Mouse (Mus musculus): Measurements from ENCODE around the gene Scn1b. TPM values are rescaled to one million over a fixed set of nuclear protein-coding genes. Genes with fewer than 3 reads are reported as not detected.

Scn1b gene
- 3.0 TPM in 2 replicates for polyA plus RNA-seq (2014; fragmentation: Nextera tagmentation; extraction: Ambion mirVana)

- Histone ChIP-seq H3K27ac (ENCODE audit: low read depth, low read length) (no peak within 1 kb of the TSS), H3K4me3 (ENCODE audit: low read depth, low read length) (peak within 1 kb of the TSS; percentile 60), H3K4me2 (peak within 1 kb of the TSS; percentile 100), H3K36me3 (ENCODE audit: control insufficient read depth, insufficient read depth, low read length) (peaks cover 20% of the 10 kb centered on the region), H3K9ac (ENCODE audit: low read depth, low read length) (peak within 1 kb of the TSS; percentile 72), H3K27me3 (ENCODE audit: control insufficient read depth, insufficient read depth, low read length) (peaks cover 20% of the 10 kb centered on the region), H3K4me1 (ENCODE audit: control insufficient read depth, insufficient read depth, low read length) (peaks cover 7% of the 10 kb centered on the region; the same call in 1 of the 2 replicates), H3K9me3 (replicated peaks; ENCODE audit: control insufficient read depth, low read length) (no peaks in the 10 kb centered on the region)
- 2% methylated on average over 51 of the region's 60 CpGs for WGBS (ENCODE audit: insufficient replicate concordance)
- 0 out of 2 replicates have a peak, but pooled peaks have one; percentile 29 for ATAC-seq (replicated peaks; ENCODE audit: insufficient number of reproducible peaks, low FRiP score, low TSS enrichment)
Measured at GRCm38 (mm10) chr7:31126851-31127724, at the start of gene Scn1b. Scn1b (minus strand) TSS chr7:31127003.

DNA sequence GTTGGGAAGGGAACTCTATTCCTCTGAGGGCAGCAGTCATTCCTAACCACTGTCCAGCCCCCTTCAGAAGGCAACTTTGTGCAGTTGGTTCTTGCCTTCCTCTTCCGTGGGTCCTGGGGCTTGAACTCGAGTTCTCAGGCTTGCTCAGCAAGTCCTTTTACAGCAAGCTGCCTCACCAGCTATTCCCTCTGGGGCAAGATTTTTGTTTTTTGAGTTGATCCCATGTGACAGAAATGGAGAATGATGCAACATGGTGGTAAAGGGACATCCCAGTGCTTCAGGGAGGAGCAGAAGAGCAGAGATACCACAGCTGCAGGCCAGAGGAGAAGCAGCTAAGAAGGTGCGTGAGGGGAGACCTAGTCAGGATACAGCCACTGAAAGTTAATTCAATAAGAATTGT lies 48.3 kb upstream of the Scn1b start:
- ATAC-seq (replicated peaks; ENCODE audit: insufficient number of reproducible peaks, low FRiP score, low TSS enrichment): no peak
- 80% methylated on average over 3 of the region's 3 CpGs for WGBS (ENCODE audit: insufficient replicate concordance)
- Histone ChIP-seq H3K9ac (ENCODE audit: low read depth, low read length) (no peak overlapping the region), H3K27ac (ENCODE audit: low read depth, low read length) (no peak overlapping the region), H3K4me2 (no peak overlapping the region), H3K27me3 (ENCODE audit: control insufficient read depth, insufficient read depth, low read length) (peaks cover 4% of the 10 kb centered on the region), H3K36me3 (ENCODE audit: control insufficient read depth, insufficient read depth, low read length) (no peaks in the 10 kb centered on the region), H3K4me3 (ENCODE audit: low read depth, low read length) (no peak overlapping the region), H3K4me1 (ENCODE audit: control insufficient read depth, insufficient read depth, low read length) (no peaks in the 10 kb centered on the region), H3K9me3 (replicated peaks; ENCODE audit: control insufficient read depth, low read length) (no peaks in the 10 kb centered on the region)

DNA sequence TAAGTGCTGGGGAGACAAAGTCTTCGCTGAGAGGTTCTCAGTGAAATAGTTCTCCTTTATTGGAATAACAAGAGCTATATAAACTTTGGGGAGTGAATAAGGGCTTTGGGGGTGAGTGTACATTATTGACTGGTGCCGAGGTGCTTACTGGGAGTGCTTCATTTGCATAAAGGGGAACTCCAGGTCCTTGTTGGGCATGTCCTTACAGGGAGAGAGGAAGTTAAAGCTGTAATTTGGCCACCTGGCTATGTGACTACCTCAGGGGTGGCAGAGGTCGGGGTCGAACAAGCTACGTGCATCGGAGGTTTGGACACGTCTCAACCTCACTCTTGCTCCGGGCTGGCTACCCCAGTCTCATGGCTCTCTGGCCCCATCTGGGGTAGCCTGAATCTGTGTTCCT lies 47.7 kb upstream of the Scn1b start:
- Histone ChIP-seq H3K9me3 (replicated peaks; ENCODE audit: control insufficient read depth, low read length) (no peaks in the 10 kb centered on the region), H3K4me2 (no peak overlapping the region), H3K36me3 (ENCODE audit: control insufficient read depth, insufficient read depth, low read length) (no peaks in the 10 kb centered on the region), H3K4me1 (ENCODE audit: control insufficient read depth, insufficient read depth, low read length) (no peaks in the 10 kb centered on the region), H3K27me3 (ENCODE audit: control insufficient read depth, insufficient read depth, low read length) (peaks cover 4% of the 10 kb centered on the region), H3K27ac (ENCODE audit: low read depth, low read length) (no peak overlapping the region), H3K9ac (ENCODE audit: low read depth, low read length) (no peak overlapping the region), H3K4me3 (ENCODE audit: low read depth, low read length) (no peak overlapping the region)
- WGBS (ENCODE audit: insufficient replicate concordance): 76% methylated on average over 8 of the region's 8 CpGs
- ATAC-seq (replicated peaks; ENCODE audit: insufficient number of reproducible peaks, low FRiP score, low TSS enrichment): no peak

DNA sequence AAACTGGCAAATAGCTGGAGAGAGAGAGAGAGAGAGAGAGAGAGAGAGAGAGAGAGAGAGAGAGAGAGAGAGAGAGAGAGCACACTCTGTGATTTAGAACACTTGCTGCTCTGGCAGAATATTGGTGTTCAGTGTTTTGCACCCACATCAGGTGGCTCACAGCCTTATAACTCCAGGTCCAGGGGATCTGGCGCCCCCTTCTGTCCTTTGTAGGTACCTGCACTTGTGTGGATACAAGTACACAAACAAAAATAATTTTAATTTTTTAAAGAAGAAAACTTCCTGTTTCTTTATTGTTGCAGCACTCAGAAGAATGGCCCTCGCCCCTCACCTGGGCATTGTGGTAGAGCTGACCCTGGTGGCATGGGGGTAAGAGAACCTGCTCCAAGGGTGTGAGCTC lies 45.4 kb upstream of the Scn1b start:
- Histone ChIP-seq H3K9ac (ENCODE audit: low read depth, low read length) (no peak overlapping the region), H3K4me2 (no peak overlapping the region), H3K4me1 (ENCODE audit: control insufficient read depth, insufficient read depth, low read length) (no peaks in the 10 kb centered on the region), H3K4me3 (ENCODE audit: low read depth, low read length) (no peak overlapping the region), H3K9me3 (replicated peaks; ENCODE audit: control insufficient read depth, low read length) (no peaks in the 10 kb centered on the region), H3K27ac (ENCODE audit: low read depth, low read length) (no peak overlapping the region), H3K36me3 (ENCODE audit: control insufficient read depth, insufficient read depth, low read length) (no peaks in the 10 kb centered on the region), H3K27me3 (ENCODE audit: control insufficient read depth, insufficient read depth, low read length) (no peaks in the 10 kb centered on the region)
- ATAC-seq (replicated peaks; ENCODE audit: insufficient number of reproducible peaks, low FRiP score, low TSS enrichment): no peak
- 19% methylated on average over 2 of the region's 2 CpGs for WGBS (ENCODE audit: insufficient replicate concordance)

DNA sequence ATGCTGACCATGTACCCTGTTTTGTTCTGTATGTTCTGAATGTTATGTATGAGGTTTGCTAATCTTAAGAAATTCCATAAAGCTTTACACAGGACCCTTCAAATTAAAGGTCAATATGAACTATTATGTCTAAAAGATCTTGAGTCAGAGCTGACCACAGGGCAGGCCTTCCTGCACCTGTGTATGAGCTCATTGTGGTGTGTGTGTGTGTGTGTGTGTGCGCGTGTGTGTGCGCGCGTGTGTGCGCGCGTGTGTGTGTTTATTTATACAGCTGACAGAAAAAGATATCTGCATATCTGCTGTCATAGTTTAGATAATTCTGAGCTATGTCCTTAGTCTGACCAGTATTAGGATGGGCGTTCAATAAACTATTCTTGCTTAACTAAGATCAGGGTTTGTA lies 43.7 kb upstream of the Scn1b start:
- no peak overlapping the region for H3K4me3 ChIP-seq (ENCODE audit: low read depth, low read length)
- ATAC-seq (replicated peaks; ENCODE audit: insufficient number of reproducible peaks, low FRiP score, low TSS enrichment): no peak
- H3K9ac ChIP-seq (ENCODE audit: low read depth, low read length): no peak overlapping the region
- no peak overlapping the region for H3K4me2 ChIP-seq
- H3K27ac ChIP-seq (ENCODE audit: low read depth, low read length): no peak overlapping the region
- no peaks in the 10 kb centered on the region for H3K9me3 ChIP-seq (replicated peaks; ENCODE audit: control insufficient read depth, low read length)
- no peaks in the 10 kb centered on the region for H3K36me3 ChIP-seq (ENCODE audit: control insufficient read depth, insufficient read depth, low read length)
- no peaks in the 10 kb centered on the region for H3K4me1 ChIP-seq (ENCODE audit: control insufficient read depth, insufficient read depth, low read length)
- H3K27me3 ChIP-seq (ENCODE audit: control insufficient read depth, insufficient read depth, low read length): no peaks in the 10 kb centered on the region
- 91% methylated on average over 9 of the region's 9 CpGs for WGBS (ENCODE audit: insufficient replicate concordance)

GRCm38 (mm10) chr7:31168412-31168811 lies 41.6 kb upstream of the Scn1b start:
- H3K4me3 ChIP-seq (ENCODE audit: low read depth, low read length): no peak overlapping the region
- H3K27ac ChIP-seq (ENCODE audit: low read depth, low read length): peak overlapping the region; percentile 36; the same call in 1 of the 2 replicates
- WGBS (ENCODE audit: insufficient replicate concordance): 32% methylated on average over 8 of the region's 8 CpGs
- peak; percentile 75 for ATAC-seq (replicated peaks; ENCODE audit: insufficient number of reproducible peaks, low FRiP score, low TSS enrichment)
- no peaks in the 10 kb centered on the region for H3K9me3 ChIP-seq (replicated peaks; ENCODE audit: control insufficient read depth, low read length)
- no peak overlapping the region for H3K4me2 ChIP-seq
- no peaks in the 10 kb centered on the region for H3K27me3 ChIP-seq (ENCODE audit: control insufficient read depth, insufficient read depth, low read length)
- H3K4me1 ChIP-seq (ENCODE audit: control insufficient read depth, insufficient read depth, low read length): no peaks in the 10 kb centered on the region
- no peaks in the 10 kb centered on the region for H3K36me3 ChIP-seq (ENCODE audit: control insufficient read depth, insufficient read depth, low read length)
- H3K9ac ChIP-seq (ENCODE audit: low read depth, low read length): no peak overlapping the region

GRCm38 (mm10) chr7:31164748-31165147 lies 37.9 kb upstream of the Scn1b start:
- Histone ChIP-seq H3K9me3 (replicated peaks; ENCODE audit: control insufficient read depth, low read length) (no peaks in the 10 kb centered on the region), H3K4me2 (no peak overlapping the region), H3K9ac (ENCODE audit: low read depth, low read length) (no peak overlapping the region), H3K4me3 (ENCODE audit: low read depth, low read length) (no peak overlapping the region), H3K27me3 (ENCODE audit: control insufficient read depth, insufficient read depth, low read length) (no peaks in the 10 kb centered on the region), H3K27ac (ENCODE audit: low read depth, low read length) (no peak overlapping the region), H3K36me3 (ENCODE audit: control insufficient read depth, insufficient read depth, low read length) (no peaks in the 10 kb centered on the region), H3K4me1 (ENCODE audit: control insufficient read depth, insufficient read depth, low read length) (no peaks in the 10 kb centered on the region; the same call in 1 of the 2 replicates)
- 52% methylated on average over 1 of the region's 1 CpGs for WGBS (ENCODE audit: insufficient replicate concordance)
- no peak for ATAC-seq (replicated peaks; ENCODE audit: insufficient number of reproducible peaks, low FRiP score, low TSS enrichment)

DNA sequence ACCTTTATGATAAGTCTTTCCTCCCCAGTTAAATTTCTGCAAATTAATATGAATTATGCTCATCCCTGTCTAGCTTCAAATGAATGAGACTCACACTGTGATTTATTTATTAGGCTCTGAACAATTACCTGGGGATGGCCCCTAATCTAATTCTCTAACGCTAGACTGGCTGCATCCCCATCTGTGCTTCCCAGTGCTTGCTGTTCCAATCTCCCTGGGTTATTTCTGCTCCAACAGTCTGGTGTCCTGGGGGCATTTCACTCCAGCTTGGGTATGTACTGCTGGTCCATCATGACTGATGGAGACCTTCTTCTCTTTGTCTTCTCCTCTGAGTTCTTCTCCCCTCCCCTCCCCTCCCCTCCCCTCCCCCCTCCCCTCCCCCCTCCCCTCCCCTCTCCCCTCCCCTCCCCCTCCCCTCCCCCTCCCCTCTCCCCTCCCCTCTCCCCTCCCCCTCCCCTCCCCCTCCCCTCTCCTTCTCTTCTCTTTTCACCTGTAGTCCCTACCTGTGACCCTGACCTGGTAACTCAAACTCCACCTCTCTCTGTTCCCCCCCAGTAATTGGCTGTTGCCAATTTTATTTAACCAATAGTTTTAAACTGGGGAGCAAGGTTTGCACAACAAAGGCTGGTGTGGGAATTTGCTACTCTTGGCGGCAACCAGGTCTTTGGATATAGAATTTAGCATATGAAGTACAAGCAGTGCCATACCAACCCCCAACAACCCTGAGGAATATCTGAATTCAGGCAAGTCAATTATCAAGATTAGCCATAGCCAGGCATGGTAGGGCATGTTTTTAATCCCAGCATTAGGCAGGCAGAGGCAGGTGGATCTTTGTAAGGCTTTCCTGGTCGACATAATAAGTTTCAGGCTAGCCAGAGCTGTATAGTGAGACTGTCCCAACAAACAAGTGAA lies 37.1 kb upstream of the Scn1b start:
- no peak overlapping the region for H3K4me2 ChIP-seq
- H3K9ac ChIP-seq (ENCODE audit: low read depth, low read length): no peak overlapping the region
- H3K4me3 ChIP-seq (ENCODE audit: low read depth, low read length): no peak overlapping the region
- H3K27ac ChIP-seq (ENCODE audit: low read depth, low read length): no peak overlapping the region
- 55% methylated on average over 3 of the region's 3 CpGs for WGBS (ENCODE audit: insufficient replicate concordance)
- H3K27me3 ChIP-seq (ENCODE audit: control insufficient read depth, insufficient read depth, low read length): no peaks in the 10 kb centered on the region
- 0 out of 2 replicates have a peak, but pooled peaks cover 3% of the 10 kb centered on the region for H3K9me3 ChIP-seq (replicated peaks; ENCODE audit: control insufficient read depth, low read length)
- no peaks in the 10 kb centered on the region for H3K36me3 ChIP-seq (ENCODE audit: control insufficient read depth, insufficient read depth, low read length)
- no peak for ATAC-seq (replicated peaks; ENCODE audit: insufficient number of reproducible peaks, low FRiP score, low TSS enrichment)
- no peaks in the 10 kb centered on the region; the same call in 1 of the 2 replicates for H3K4me1 ChIP-seq (ENCODE audit: control insufficient read depth, insufficient read depth, low read length)

Data from heart, embryonic 11.5 days (tissue).